Mouse (Mus musculus) cerebellum, postnatal 4 days (tissue): ENCODE measurements around the gene Tenm2.

ENCODE experiments used
- DNase-seq, 2 experiments: peaks; one replicate each; pipeline ENCODE4 v3.0.0; 2022; ENCODE audit warnings: low spot score in 2 of 2, mixed read lengths in 1 of 2

The Tenm2 gene

DNA sequence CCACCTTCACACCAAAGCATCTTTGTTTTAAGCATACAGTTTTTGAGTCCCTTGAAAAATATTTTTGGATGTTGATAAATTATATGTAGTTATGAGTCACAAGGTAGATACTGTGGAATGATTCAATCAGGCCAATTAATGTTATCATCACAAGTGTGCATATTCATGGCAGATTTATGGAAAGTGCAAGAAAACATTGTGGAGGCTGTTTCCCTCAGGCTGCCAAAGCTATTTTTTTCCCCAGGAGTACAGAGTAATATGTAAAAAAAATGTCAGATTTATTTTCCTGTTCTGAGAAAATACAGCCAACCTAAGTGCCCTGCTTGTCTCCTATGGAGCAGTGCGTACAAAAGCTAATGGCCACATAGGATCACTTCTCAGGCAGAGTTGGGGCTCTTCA is 882.5 kb downstream of the Tenm2 start:
- no peak for DNase-seq

GRCm38 (mm10) chr11:36351752-36352151 is 884.0 kb downstream of the Tenm2 start:
- no peak for DNase-seq

- no peak for DNase-seq
Measured at GRCm38 (mm10) chr11:36351341-36351740, 884.4 kb downstream of the Tenm2 start.

GRCm38 (mm10) chr11:36350264-36350663 is 885.5 kb downstream of the Tenm2 start:
- no peak for DNase-seq

DNA sequence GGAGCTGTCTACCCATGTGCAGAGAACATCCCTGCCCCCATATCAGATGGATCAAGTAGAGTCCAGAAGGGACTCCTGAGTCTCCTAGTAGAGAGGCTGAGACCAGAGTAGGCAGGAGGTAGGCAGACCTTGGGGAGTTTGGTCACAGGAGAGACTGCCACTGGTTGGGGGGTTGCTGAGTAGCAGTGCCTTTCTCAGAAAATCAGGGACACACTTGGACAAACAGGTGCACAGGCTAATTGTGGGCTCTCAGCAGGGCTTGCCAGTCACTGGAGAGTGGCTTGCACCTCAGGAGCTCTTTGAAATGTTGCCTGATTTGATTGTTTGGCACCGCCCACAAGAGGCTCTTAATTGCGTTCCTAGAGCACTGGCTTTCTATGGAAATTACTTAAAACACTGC is 885.9 kb downstream of the Tenm2 start:
- no peak for DNase-seq

DNA sequence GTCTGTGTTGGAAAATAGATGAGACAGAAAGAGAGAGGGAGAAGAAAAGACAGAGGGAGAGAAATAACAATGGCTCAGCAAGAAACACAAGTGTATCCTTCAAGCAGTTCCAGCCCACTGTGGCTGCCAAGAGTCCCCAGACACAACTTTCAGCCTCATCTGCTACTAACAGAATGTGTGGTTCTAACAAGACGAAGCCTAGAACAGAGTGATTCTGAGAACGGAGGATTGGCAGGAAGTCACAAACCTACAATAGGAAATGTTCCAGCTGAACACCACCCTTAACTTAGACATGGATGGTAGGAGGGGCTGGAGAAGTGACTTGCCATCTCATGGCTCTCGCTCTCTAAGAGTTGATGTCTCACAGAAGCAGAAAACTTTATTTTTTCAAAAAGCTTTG is 894.0 kb downstream of the Tenm2 start:
- no peak for DNase-seq

- no peak for DNase-seq
Measured at GRCm38 (mm10) chr11:36338424-36338823, 897.3 kb downstream of the Tenm2 start.

DNA sequence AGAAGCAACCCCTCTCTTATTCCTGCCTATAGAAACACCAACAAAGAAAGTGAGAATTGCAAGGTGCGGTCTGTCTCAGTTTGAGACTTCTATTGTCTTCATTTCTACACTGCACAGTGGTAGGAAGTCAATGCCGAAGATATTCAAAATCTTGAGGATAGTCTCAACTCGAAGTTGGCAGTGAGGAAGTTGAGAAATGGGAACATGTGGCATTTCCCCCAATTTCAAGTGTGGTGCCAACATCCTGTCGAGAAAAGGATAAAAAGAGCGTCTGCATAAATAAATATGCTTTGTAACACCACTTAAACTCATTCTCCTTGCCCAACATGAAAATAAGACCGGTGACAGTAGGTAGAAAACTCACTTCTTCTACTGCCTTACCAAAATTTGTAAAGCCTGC is 898.7 kb downstream of the Tenm2 start:
- no peak for DNase-seq

- no peak for DNase-seq
Measured at GRCm38 (mm10) chr11:36335147-36335546, 900.6 kb downstream of the Tenm2 start.

GRCm38 (mm10) chr11:36334100-36334735 is 901.5 kb downstream of the Tenm2 start:
- DNase-seq: no peak

DNA sequence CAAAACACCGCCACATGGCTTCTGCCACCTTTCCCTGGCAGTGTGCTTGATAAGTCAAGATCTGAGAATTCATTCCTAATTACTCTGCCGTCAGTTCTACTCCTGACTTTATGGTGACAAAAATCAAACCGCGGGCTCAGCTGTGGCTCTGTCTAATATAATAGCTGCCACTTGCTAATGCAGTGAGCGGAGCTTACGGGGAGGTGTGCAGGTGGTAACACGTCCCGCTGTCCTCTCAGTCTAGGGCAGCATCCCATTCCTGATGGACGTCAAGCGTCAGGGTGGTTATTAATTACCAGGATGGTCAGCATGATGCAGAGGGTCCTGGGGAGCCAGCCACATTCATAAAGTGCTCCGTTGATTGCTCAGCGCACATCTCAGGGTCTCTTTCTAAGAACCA is 903.5 kb downstream of the Tenm2 start:
- DNase-seq: no peak

GRCm38 (mm10) chr11:36331408-36332178 is 904.2 kb downstream of the Tenm2 start:
- no peak for DNase-seq

DNA sequence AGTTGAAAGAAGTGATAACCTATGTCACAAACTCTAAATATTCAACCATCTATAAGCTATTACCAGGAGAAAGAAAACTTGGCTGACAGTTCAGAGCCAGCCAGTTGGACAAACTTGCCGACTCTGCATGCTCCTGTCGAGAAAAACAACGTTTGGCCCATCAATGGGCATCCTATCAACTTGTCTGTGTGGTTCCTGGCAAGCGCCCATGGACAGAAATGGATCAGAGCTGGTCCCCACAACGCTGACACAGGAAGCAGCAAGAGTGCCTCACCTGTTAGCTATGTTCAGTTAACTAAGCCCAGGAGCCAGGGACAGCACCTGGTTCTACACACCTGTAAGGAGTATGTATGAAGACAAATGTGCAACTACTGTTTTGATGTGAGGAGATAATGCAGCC is 908.5 kb downstream of the Tenm2 start:
- DNase-seq: peak in 1 of 2 experiments; percentile 53

- DNase-seq: no peak
Measured at GRCm38 (mm10) chr11:36309317-36309716, 926.4 kb downstream of the Tenm2 start.

GRCm38 (mm10) chr11:36307276-36307675 is 928.5 kb downstream of the Tenm2 start:
- DNase-seq: no peak

- DNase-seq: no peak
Measured at GRCm38 (mm10) chr11:36305348-36305950, 930.3 kb downstream of the Tenm2 start.

DNA sequence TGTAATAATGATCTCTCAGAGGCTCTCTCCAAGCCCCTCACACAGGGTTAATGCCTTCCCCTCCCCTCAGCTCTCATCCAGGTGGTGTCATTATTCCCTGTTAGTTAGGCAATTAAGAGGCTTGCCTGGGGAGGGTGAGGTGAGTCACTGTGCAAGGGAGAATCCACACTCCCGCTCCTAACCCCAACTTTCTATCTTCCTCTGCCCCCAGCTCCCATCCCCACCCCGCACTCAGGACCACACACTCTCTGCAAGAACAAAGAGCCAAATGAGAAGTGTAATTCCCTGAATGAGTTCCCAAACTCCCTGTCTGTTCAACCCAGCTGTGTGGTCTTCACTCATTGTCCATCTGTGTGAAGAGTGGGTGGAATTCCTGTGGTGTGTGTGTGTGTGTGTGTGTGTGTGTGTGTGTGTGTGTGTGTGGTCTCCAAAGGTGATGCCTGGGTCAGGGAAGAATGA is 932.8 kb downstream of the Tenm2 start:
- no peak for DNase-seq

GRCm38 (mm10) chr11:36302096-36302495 is 933.7 kb downstream of the Tenm2 start:
- DNase-seq: peak in 1 of 2 experiments; percentile 45

- DNase-seq: no peak
Measured at GRCm38 (mm10) chr11:36296568-36296967, 939.2 kb downstream of the Tenm2 start.

- DNase-seq: no peak
Measured at GRCm38 (mm10) chr11:36292206-36292605, 943.6 kb downstream of the Tenm2 start.

- DNase-seq: no peak
Measured at GRCm38 (mm10) chr11:36286246-36286645, 949.5 kb downstream of the Tenm2 start.

DNA sequence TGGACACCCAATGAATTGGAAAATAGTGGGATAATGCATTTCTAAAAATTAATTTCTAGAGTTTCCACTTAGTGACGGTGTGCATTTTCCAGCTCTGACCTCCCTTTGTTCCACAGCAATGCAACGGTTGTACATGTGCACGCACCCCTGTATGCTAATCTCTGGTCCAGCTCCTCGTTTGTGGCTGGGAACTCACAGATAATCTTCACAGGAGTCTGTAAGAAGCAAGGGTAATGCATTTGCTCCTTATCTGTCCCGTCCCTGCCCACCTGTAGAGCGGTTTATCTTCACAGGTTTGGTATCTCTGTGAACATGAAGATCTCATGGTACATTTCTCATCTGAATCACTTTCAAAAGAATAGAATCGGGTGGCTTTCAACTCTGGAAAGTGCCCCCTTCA is 955.2 kb downstream of the Tenm2 start:
- no peak for DNase-seq

GRCm38 (mm10) chr11:36277903-36278215 is 957.9 kb downstream of the Tenm2 start:
- no peak for DNase-seq
